Mouse (Mus musculus) limb, embryonic 14.5 days (tissue): Measurements from ENCODE around the gene Rapgef6. TPM values are rescaled to one million over a fixed set of nuclear protein-coding genes. Genes with fewer than 3 reads are reported as not detected.

ENCODE experiments used
- ATAC-seq: fragments of 200-750 bp; cut with Nextera tagmentation; 2 replicates; pipeline ENCODE4 v1.8.0; 2017; ENCODE audit warnings: low read depth, moderate number of reproducible peaks, moderate TSS enrichment; ENCODE audit not compliant: low FRiP score
- DNase-seq: peaks from one replicate; pipeline ENCODE4 v3.0.0-alpha.2; 2015; ENCODE audit warnings: low spot score
- H3K27ac ChIP-seq: fragments of 300-500 bp; sonication (generic); replicated peaks from 2 replicates; pipeline ENCODE4 v1.5.1; 2014; ENCODE audit warnings: low read depth, mild to moderate bottlenecking, low read length, moderate library complexity, mixed read lengths
- H3K27me3 ChIP-seq: fragments of 300-500 bp; sonication (generic); 2 replicates; pipeline ENCODE4 v1.6.1; 2014; ENCODE audit warnings: low read length, mixed read lengths; ENCODE audit not compliant: control insufficient read depth, insufficient read depth
- H3K36me3 ChIP-seq: fragments of 300-500 bp; sonication (generic); 2 replicates; pipeline ENCODE4 v1.6.1; 2014; ENCODE audit warnings: mild to moderate bottlenecking, low read length, moderate library complexity, mixed read lengths; ENCODE audit not compliant: control insufficient read depth, insufficient read depth
- H3K4me1 ChIP-seq: fragments of 300-500 bp; sonication (generic); 2 replicates; pipeline ENCODE4 v1.6.1; 2014; ENCODE audit warnings: antibody characterized with exemption, low read length, mixed read lengths; ENCODE audit not compliant: control insufficient read depth, insufficient read depth
- H3K4me2 ChIP-seq: fragments of 300-500 bp; sonication (generic); replicated peaks from 2 replicates; pipeline ENCODE4 v1.6.1; 2014; ENCODE audit warnings: low read depth, mild to moderate bottlenecking, low read length, moderate library complexity; ENCODE audit not compliant: severe bottlenecking
- H3K4me3 ChIP-seq: fragments of 300-500 bp; sonication (generic); replicated peaks from 2 replicates; pipeline ENCODE4 v1.5.1; 2014; ENCODE audit warnings: low read length
- H3K9ac ChIP-seq: fragments of 300-500 bp; sonication (generic); 2 replicates; pipeline ENCODE4 v1.6.1; 2014; ENCODE audit warnings: mild to moderate bottlenecking, low read depth, low read length, moderate library complexity; ENCODE audit not compliant: severe bottlenecking
- H3K9me3 ChIP-seq: fragments of 300-500 bp; sonication (generic); 2 replicates; pipeline ENCODE4 v1.6.1; 2016; ENCODE audit warnings: low read length; ENCODE audit not compliant: control insufficient read depth
- POLR2A ChIP-seq: fragments of 200-500 bp; IDR thresholded peaks from 2 replicates; pipeline ENCODE4 v1.8.0; 2012; ENCODE audit warnings: inconsistent platforms, mild to moderate bottlenecking, moderate library complexity, borderline replicate concordance; ENCODE audit not compliant: insufficient read depth, insufficient read length; ENCODE audit errors: extremely low read depth
- WGBS: fragments of 180-500 bp; shearing (Covaris S2); extraction: QIAGEN DNeasy Blood & Tissue Kit; methylation state at CpG from one replicate; pipeline ENCODE4 v1.1.7; 2014; 5-methylcytosine and 5-hydroxymethylcytosine counted together
- polyA plus RNA-seq, 2 experiments: library from polyadenylated mRNA; depleted of rRNA in 1 of 2; stranded (reverse) in 1 of 2; unstranded in 1 of 2; fragments of >200 nt; fragmentation: Nextera tagmentation in 1 of 2; extraction: Ambion mirVana in 1 of 2; gene quantifications; 2 replicates each; pipeline versions ENCODE4 v1.2.1 to v1.2.3; 2012 to 2014

Rapgef6 gene
- polyA plus RNA-seq, 2 experiments = 13.8 to 26.6 TPM

- no peaks in the 10 kb centered on the region for H3K9me3 ChIP-seq
- peaks cover 16% of the 10 kb centered on the region for H3K4me1 ChIP-seq
- H3K36me3 ChIP-seq = no peaks in the 10 kb centered on the region
- H3K4me2 ChIP-seq = no peak overlapping the region
- ATAC-seq (no peak), DNase-seq (no peak)
- no peak overlapping the region for H3K4me3 ChIP-seq
- WGBS = 87% methylated on average over 2 of the region's 2 CpGs
- H3K9ac ChIP-seq = no peak overlapping the region
- no peak overlapping the region for H3K27ac ChIP-seq
- H3K27me3 ChIP-seq = no peaks in the 10 kb centered on the region
- TF ChIP-seq POLR2A = no peak
Measured at GRCm38 (mm10) chr11:54528002-54528401, 5.4 kb downstream of the Rapgef6 start.

DNA sequence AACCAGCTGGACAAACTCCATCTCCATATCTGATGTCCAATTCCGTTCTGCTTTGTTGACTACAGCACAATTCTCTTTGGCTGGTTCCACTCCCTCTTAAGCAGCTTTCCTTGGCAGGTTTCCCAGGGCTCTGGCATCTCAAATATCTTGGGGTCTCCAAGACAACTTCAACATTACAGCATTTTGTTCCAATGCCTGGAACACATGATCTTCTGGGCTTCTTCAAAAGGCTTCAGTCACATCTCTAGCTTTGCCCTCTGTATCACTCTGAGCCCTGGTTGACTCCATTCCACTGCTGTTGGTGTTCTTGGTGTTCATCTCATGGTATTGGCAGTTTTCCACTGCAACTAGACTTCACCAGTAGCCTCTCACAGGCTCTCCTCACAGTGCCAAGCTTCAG is 7.7 kb downstream of the Rapgef6 start:
- H3K4me3 ChIP-seq = no peak overlapping the region
- H3K36me3 ChIP-seq = no peaks in the 10 kb centered on the region
- peaks cover 5% of the 10 kb centered on the region; the same call in 1 of the 2 replicates for H3K4me1 ChIP-seq
- H3K27me3 ChIP-seq = no peaks in the 10 kb centered on the region
- H3K27ac ChIP-seq = no peak overlapping the region
- H3K9me3 ChIP-seq = no peaks in the 10 kb centered on the region
- ATAC-seq (no peak), DNase-seq (peak; percentile 61)
- no peak overlapping the region for H3K4me2 ChIP-seq
- no peak for TF ChIP-seq POLR2A
- WGBS = 69% methylated on average over 1 of the region's 1 CpGs
- H3K9ac ChIP-seq = no peak overlapping the region

- Histone ChIP-seq H3K9me3 (no peaks in the 10 kb centered on the region), H3K36me3 (no peaks in the 10 kb centered on the region), H3K4me3 (no peak overlapping the region), H3K9ac (no peak overlapping the region), H3K27ac (no peak overlapping the region), H3K27me3 (no peaks in the 10 kb centered on the region), H3K4me1 (peaks cover 5% of the 10 kb centered on the region; the same call in 1 of the 2 replicates), H3K4me2 (no peak overlapping the region)
- 86% methylated on average over 1 of the region's 1 CpGs for WGBS
- TF ChIP-seq POLR2A = no peak
- DNase-seq = no peak
- no peak for ATAC-seq
Measured at GRCm38 (mm10) chr11:54530916-54531315, 8.3 kb downstream of the Rapgef6 start.

GRCm38 (mm10) chr11:54533834-54534233 is 11.2 kb downstream of the Rapgef6 start:
- no peak overlapping the region for H3K9ac ChIP-seq
- no peak for DNase-seq
- H3K27me3 ChIP-seq = no peaks in the 10 kb centered on the region
- H3K4me2 ChIP-seq = no peak overlapping the region
- no peak overlapping the region for H3K27ac ChIP-seq
- H3K36me3 ChIP-seq = no peaks in the 10 kb centered on the region
- 81% methylated on average over 2 of the region's 2 CpGs for WGBS
- H3K4me3 ChIP-seq = no peak overlapping the region
- ATAC-seq = no peak
- no peaks in the 10 kb centered on the region for H3K9me3 ChIP-seq
- H3K4me1 ChIP-seq = peaks cover 5% of the 10 kb centered on the region; the same call in 1 of the 2 replicates
- no peak for TF ChIP-seq POLR2A

DNA sequence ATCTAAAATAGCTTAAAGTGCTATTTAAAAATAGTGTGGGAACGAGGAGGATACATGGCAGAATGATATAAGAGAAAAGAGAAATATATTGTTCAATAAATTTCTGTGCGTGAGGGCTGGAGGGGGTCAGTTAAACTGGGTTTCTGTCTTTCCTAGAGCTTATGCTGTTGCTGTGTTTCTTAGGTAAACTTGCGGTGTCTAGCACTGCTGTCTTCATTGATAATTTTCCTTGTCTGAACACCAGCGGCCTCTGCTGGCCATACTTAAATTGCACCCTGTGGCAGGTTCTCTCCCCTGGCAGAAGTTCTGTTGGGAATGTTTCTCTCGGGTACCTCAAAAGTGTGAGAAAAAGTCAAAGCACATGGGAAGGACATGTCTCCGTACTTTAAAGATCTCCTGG is 12.2 kb downstream of the Rapgef6 start:
- DNase-seq (peak; percentile 58), ATAC-seq (no peak)
- Histone ChIP-seq H3K9ac (no peak overlapping the region), H3K27me3 (no peaks in the 10 kb centered on the region), H3K4me3 (no peak overlapping the region), H3K4me2 (no peak overlapping the region), H3K9me3 (no peaks in the 10 kb centered on the region), H3K4me1 (peaks cover 5% of the 10 kb centered on the region; the same call in 1 of the 2 replicates), H3K27ac (no peak overlapping the region), H3K36me3 (no peaks in the 10 kb centered on the region)
- 56% methylated on average over 6 of the region's 6 CpGs for whole genome bisulfite sequencing
- no peak for TF ChIP-seq POLR2A

DNA sequence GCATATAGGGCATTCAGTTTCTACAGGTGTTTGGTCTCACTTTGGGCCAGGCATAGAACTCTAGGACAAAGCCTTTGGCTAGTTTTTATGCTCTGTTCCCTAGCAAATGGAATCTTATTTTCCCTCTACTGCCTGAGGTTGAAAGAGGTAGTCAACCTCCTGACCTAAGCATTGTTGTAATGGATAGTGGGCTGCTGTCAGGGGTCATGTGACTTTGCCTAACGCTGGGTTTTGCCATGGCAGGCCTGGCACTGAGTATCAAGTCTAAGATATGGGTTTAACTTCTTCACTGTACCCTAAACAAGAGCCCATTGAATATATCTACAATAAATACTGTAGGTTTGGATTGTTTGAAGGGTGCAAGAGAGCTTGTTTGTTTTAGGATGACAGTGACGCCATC is 16.4 kb downstream of the Rapgef6 start:
- DNase-seq = no peak
- no peak overlapping the region for H3K4me2 ChIP-seq
- H3K27ac ChIP-seq = no peak overlapping the region
- no peaks in the 10 kb centered on the region for H3K9me3 ChIP-seq
- H3K4me1 ChIP-seq = no peaks in the 10 kb centered on the region
- WGBS = 74% methylated on average over 2 of the region's 2 CpGs
- ATAC-seq = no peak
- no peak for TF ChIP-seq POLR2A
- H3K9ac ChIP-seq = no peak overlapping the region
- H3K4me3 ChIP-seq = no peak overlapping the region
- no peaks in the 10 kb centered on the region for H3K27me3 ChIP-seq
- no peaks in the 10 kb centered on the region for H3K36me3 ChIP-seq
